Comparison of ENCODE assay signal across 9 mouse cellular contexts in the genomic region with DNA sequence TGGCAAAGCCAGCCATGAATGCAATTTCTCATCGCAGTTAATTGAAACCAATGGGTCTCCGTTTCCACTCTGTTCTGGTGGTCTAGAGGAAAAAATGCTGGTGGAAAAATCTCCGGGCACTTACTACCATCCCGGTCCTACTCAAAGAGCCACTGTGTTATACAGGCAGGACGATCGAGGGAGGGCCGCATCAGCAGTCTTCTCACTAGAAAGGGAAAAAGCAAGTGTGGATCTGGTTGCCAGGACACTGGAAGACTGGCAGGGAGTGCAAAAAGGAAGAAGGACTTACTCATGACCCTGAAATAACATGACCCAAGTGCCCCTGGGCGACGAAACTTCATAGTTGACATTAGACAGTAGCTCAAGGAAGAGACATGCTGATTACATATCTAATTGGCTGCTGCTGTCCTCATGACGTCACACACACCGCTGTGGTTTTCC.
A peak's percentile ranks its signal among the peaks of the same experiment; 100 is the strongest.
DNase-seq lines count a peak whose midpoint lies in the region; ATAC-seq and TF ChIP-seq lines count a peak whose summit lies in the region.
"Had no signal": no experiment of that assay in that cellular context is flagged by ENCODE, and none has a peak within 500 bp of the region (broad histone marks: within the 10 kb centered on the region; RNA-seq: fewer than 3 reads in every experiment).

No protein-coding gene starts in this region.

- H3K27ac ChIP-seq in kidney, adult 2 months (ENCODE audit: insufficient read depth, low read depth, low read length), result no peak overlapping the region
- no peak overlapping the region for H3K27ac ChIP-seq in kidney, embryonic 14.5 days (ENCODE audit: low read depth, low read length)
- peak overlapping the region; percentile 56 for H3K27ac ChIP-seq in kidney, embryonic 15.5 days
- no peak overlapping the region for H3K27ac ChIP-seq in forebrain, embryonic 12.5 days

- no peaks in the 10 kb centered on the region for H3K27me3 ChIP-seq in kidney, adult 2 months (replicated peaks; ENCODE audit: control insufficient read depth, insufficient read depth, low read length)
- no peaks in the 10 kb centered on the region for H3K27me3 ChIP-seq in kidney, embryonic 14.5 days (ENCODE audit: control insufficient read depth, insufficient read depth, low read length)
- no peaks in the 10 kb centered on the region for H3K27me3 ChIP-seq in kidney, embryonic 15.5 days
- no peaks in the 10 kb centered on the region for H3K27me3 ChIP-seq in forebrain, embryonic 12.5 days

- H3K4me1 ChIP-seq in kidney, adult 2 months (ENCODE audit: control insufficient read depth, insufficient read depth, low read length), result no peaks in the 10 kb centered on the region
- peaks cover 4% of the 10 kb centered on the region; the same call in 1 of the 2 replicates for H3K4me1 ChIP-seq in kidney, embryonic 14.5 days (ENCODE audit: control insufficient read depth, insufficient read depth, low read length)
- H3K4me1 ChIP-seq in kidney, embryonic 15.5 days, result peaks cover 5% of the 10 kb centered on the region; the same call in 1 of the 2 replicates
- H3K4me1 ChIP-seq in forebrain, embryonic 12.5 days, result no peaks in the 10 kb centered on the region

- H3K9ac ChIP-seq in kidney, embryonic 14.5 days (ENCODE audit: low read depth, low read length), result no peak overlapping the region
- no peak overlapping the region for H3K9ac ChIP-seq in kidney, embryonic 15.5 days
- H3K9ac ChIP-seq in forebrain, embryonic 12.5 days, result no peak overlapping the region

- peak; percentile 49 for DNase-seq in kidney, adult 2 months
- DNase-seq in gastrocnemius, postnatal 25 days, result peak; percentile 28
- peak; percentile 22 for DNase-seq in lung, postnatal 14 days
- DNase-seq in left cerebral cortex, adult 8-10 months (ENCODE audit: low spot score in 2 of 2), result no peak
- DNase-seq in urinary bladder, postnatal 36 days (ENCODE audit: low spot score in 2 of 2), result no peak

- ATAC-seq in kidney, embryonic 14.5 days (ENCODE audit: low FRiP score, low TSS enrichment), result no peak
- ATAC-seq in kidney, embryonic 15.5 days (replicated peaks; ENCODE audit: low FRiP score), result no peak
- ATAC-seq in forebrain, embryonic 12.5 days (ENCODE audit: low FRiP score), result no peak

- H3K4me2 ChIP-seq in kidney, embryonic 14.5 days (replicated peaks; ENCODE audit: low read depth, low read length), result no peak overlapping the region
- no peak overlapping the region for H3K4me2 ChIP-seq in kidney, embryonic 15.5 days
- H3K4me2 ChIP-seq in forebrain, embryonic 12.5 days, result no peak overlapping the region

- TF ChIP-seq POLR2A in kidney, adult 2 months (IDR thresholded peaks at IDR 0.05; ENCODE audit: low read depth, low read length), result no peak

- H3K9me3 ChIP-seq in kidney, embryonic 14.5 days (ENCODE audit: control insufficient read depth, low read length), result no peaks in the 10 kb centered on the region
- H3K9me3 ChIP-seq in kidney, embryonic 15.5 days (replicated peaks), result peaks cover 3% of the 10 kb centered on the region; the same call in 1 of the 2 replicates
- no peaks in the 10 kb centered on the region for H3K9me3 ChIP-seq in forebrain, embryonic 12.5 days

- WGBS in kidney, adult 2 months, result 69% methylated on average over 11 of the region's 11 CpGs
- WGBS in kidney, embryonic 14.5 days, result 67% methylated on average over 11 of the region's 11 CpGs
- WGBS in kidney, embryonic 15.5 days, result 67% methylated on average over 11 of the region's 11 CpGs
- 75% methylated on average over 11 of the region's 11 CpGs for WGBS in forebrain, embryonic 12.5 days

- no peaks in the 10 kb centered on the region for H3K36me3 ChIP-seq in kidney, adult 2 months (ENCODE audit: control insufficient read depth, insufficient read depth, low read length)
- no peaks in the 10 kb centered on the region for H3K36me3 ChIP-seq in kidney, embryonic 14.5 days (ENCODE audit: control insufficient read depth, insufficient read depth, low read length)
- H3K36me3 ChIP-seq in kidney, embryonic 15.5 days, result no peaks in the 10 kb centered on the region
- no peaks in the 10 kb centered on the region for H3K36me3 ChIP-seq in forebrain, embryonic 12.5 days (replicated peaks)
- H3K36me3 ChIP-seq: G1E had no signal

- no peak for TF ChIP-seq CTCF in kidney, adult 2 months (conservative IDR thresholded peaks at IDR 0.05; ENCODE audit: insufficient read depth, insufficient read length, low read depth, low read length)

- no peak overlapping the region for H3K4me3 ChIP-seq in kidney, adult 2 months (ENCODE audit: insufficient read depth, low read depth, low read length)
- H3K4me3 ChIP-seq in kidney, embryonic 14.5 days (ENCODE audit: low read length), result no peak overlapping the region
- no peak overlapping the region for H3K4me3 ChIP-seq in kidney, embryonic 15.5 days (replicated peaks)
- H3K4me3 ChIP-seq in forebrain, embryonic 12.5 days (replicated peaks), result no peak overlapping the region

Comparison
In these comparisons a context has a peak if more than half of its experiments do, and no peak if none do; other contexts are left out.
1. DNase-seq: peak in kidney, adult 2 months (single experiment), gastrocnemius, postnatal 25 days (single experiment) and lung, postnatal 14 days (single experiment); none in left cerebral cortex, adult 8-10 months (0 of 2) and urinary bladder, postnatal 36 days (0 of 2).